Mouse (Mus musculus) brain, embryonic 18.5 days (tissue): ENCODE results near the gene Dbi.

ENCODE experiments used
- DNase-seq: peaks from one replicate; pipeline ENCODE4 v3.0.0-alpha.2; 2012; ENCODE audit warnings: low read depth, low spot score

Gene Dbi

GRCm38 (mm10) chr1:120083921-120084517 lies 36.9 kb downstream of the Dbi start:
- DNase-seq = no peak

GRCm38 (mm10) chr1:120082957-120083585 lies 37.8 kb downstream of the Dbi start:
- no peak for DNase-seq

- DNase-seq = no peak
Measured at GRCm38 (mm10) chr1:120080632-120081031, 40.2 kb downstream of the Dbi start.

GRCm38 (mm10) chr1:120077746-120078410 lies 43.0 kb downstream of the Dbi start:
- DNase-seq = no peak

GRCm38 (mm10) chr1:120075507-120075906 lies 45.4 kb downstream of the Dbi start:
- DNase-seq = no peak

GRCm38 (mm10) chr1:120074931-120075330 lies 45.9 kb downstream of the Dbi start:
- no peak for DNase-seq

- DNase-seq = no peak
Measured at GRCm38 (mm10) chr1:120074307-120074702, 46.6 kb downstream of the Dbi start.

GRCm38 (mm10) chr1:120073519-120074306 lies 47.2 kb downstream of the Dbi start, which contains the start of gene Tmem37:
TSS of gene Tmem37 (minus strand) at chr1:120074074.
- DNase-seq = no peak

GRCm38 (mm10) chr1:120072900-120073299 lies 48.0 kb downstream of the Dbi start:
- DNase-seq = no peak

- no peak for DNase-seq
Measured at GRCm38 (mm10) chr1:120071133-120071532, 49.7 kb downstream of the Dbi start.

- no peak for DNase-seq
Measured at GRCm38 (mm10) chr1:120070168-120070567, 50.7 kb downstream of the Dbi start.

- DNase-seq = no peak
Measured at GRCm38 (mm10) chr1:120069120-120069519, 51.8 kb downstream of the Dbi start.

- DNase-seq = no peak
Measured at GRCm38 (mm10) chr1:120066625-120067024, 54.3 kb downstream of the Dbi start.

GRCm38 (mm10) chr1:120066159-120066558 lies 54.7 kb downstream of the Dbi start:
- no peak for DNase-seq

- DNase-seq = no peak
Measured at GRCm38 (mm10) chr1:120064036-120064682, 56.7 kb downstream of the Dbi start.
